Mouse (Mus musculus) MEL (cell line): Measurements from ENCODE around the gene Spata2.

Source experiments
- HCFC1 ChIP-seq: IDR thresholded peaks from 2 replicates; pipeline ENCODE4 v1.6.1; 2012; ENCODE audit warnings: low read depth, mild to moderate bottlenecking, inconsistent platforms, low read length, improper control_type of control experiment, moderate library complexity
- POLR2AphosphoS5 ChIP-seq: IDR thresholded peaks from 2 replicates; pipeline ENCODE4 v1.6.1; 2012; ENCODE audit warnings: low read depth, borderline replicate concordance, mild to moderate bottlenecking, inconsistent platforms, low read length, moderate library complexity, mixed read lengths
- ZMIZ1 ChIP-seq: IDR thresholded peaks from 2 replicates; pipeline ENCODE4 v1.6.1; 2012; ENCODE audit warnings: low read depth, mild to moderate bottlenecking, inconsistent platforms, low read length, improper control_type of control experiment, moderate library complexity

DNA sequence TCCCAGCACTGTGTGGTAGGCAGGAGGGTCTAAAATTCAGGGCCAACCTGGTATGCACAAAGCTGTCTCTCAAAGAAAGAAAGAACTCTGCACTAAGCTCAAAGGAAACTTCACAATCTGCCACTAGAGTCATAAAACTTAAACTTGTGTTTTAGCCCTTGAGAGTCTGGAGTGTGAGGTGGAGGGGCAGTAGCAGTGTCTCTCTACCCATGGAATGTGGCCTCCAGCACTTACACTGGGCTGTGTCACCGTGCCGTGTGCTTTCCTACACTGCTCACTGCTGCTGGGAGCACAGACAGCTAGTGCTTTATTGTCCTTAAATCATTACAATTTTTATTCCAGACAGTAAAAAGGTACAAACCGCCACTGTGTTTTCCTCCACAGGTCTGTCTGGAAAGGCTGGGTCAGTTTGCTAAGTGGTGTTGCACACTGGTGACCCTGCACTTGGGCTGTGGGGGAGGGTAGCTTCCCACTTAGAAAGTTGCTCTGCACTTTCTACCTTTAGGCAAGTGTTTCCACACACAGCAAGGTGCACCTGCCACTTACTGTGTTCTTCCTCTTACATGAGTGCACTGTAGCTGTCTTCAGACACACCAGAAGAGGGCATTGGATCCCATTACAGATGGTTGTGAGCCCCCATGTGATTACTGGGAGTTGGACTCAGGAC is 15.2 kb upstream of the Spata2 start:
- TF ChIP-seq POLR2AphosphoS5 (no peak), HCFC1 (no peak), ZMIZ1 (no peak)
